ENCODE assay signal across 11 mouse cellular contexts in the genomic region with DNA sequence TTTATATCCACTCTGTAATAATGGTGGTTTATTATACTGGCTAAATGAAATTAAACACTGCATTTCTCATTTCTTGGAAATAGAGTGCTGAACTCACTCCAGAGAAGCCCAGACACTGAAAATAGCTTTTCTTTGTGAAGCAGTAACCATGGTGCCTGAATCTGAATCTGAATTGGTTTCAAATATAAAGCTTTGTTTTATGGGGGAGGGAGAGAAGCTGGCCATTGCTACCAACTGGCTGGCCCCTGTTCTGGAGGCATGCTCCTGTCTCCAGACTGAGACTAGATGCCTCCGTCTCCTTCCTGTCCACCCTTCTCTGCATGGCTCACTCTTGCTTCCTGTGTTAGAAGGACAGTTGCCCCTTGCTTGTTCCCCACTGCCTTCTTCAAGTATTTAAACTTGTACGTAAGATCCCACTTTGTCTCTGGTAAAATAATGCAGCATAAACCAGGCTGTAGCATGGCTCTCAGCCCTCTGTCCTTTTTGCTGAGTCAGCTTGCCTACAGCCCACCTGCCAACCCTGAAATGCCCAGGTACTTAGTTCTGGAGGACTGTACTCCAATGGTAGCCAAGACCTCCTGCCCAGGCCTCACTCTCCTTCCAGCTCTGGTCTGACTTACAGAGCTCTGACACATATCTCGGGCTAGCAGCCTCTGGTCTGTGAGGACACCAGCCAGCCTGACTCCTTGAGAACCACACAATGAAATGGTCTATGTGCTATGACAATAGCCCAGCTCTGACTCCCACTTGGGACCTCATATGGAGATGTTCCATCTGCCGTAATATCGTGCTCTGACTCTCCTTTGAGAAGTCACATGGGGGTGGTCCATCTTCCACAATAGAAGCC. TPM values are rescaled to one million over a fixed set of nuclear protein-coding genes. Genes with fewer than 3 reads are reported as not detected.
DNase-seq lines count a peak whose midpoint lies in the region; ATAC-seq and TF ChIP-seq lines count a peak whose summit lies in the region.
"Had no signal": no experiment of that assay in that cellular context is flagged by ENCODE, and none has a peak within 500 bp of the region (broad histone marks: within the 10 kb centered on the region; RNA-seq: fewer than 3 reads in every experiment).

No protein-coding gene starts in this region.

- H3K27ac ChIP-seq in left cerebral cortex, adult 2 months = peak overlapping the region; percentile 48
- H3K27ac ChIP-seq in forebrain, embryonic 12.5 days = peak overlapping the region; percentile 73
- peak overlapping the region; percentile 79; the same call in 1 of the 2 replicates for H3K27ac ChIP-seq in limb, embryonic 13.5 days
- 0 out of 2 replicates have a peak overlapping the region, but pooled peaks have one; percentile 23 for H3K27ac ChIP-seq in neural tube, embryonic 15.5 days (replicated peaks)
- H3K27ac ChIP-seq: liver, embryonic 13.5 days had no signal

- 65% methylated on average over 5 of the region's 5 CpGs for WGBS in forebrain, embryonic 12.5 days
- WGBS in limb, embryonic 13.5 days = 82% methylated on average over 5 of the region's 5 CpGs
- WGBS in neural tube, embryonic 15.5 days = 48% methylated on average over 5 of the region's 5 CpGs

- no peak overlapping the region for H3K4me2 ChIP-seq in forebrain, embryonic 12.5 days
- no peak overlapping the region for H3K4me2 ChIP-seq in limb, embryonic 13.5 days (replicated peaks)
- H3K4me2 ChIP-seq in neural tube, embryonic 15.5 days = no peak overlapping the region
- H3K4me2 ChIP-seq: liver, embryonic 13.5 days had no signal

- H3K27me3 ChIP-seq in forebrain, embryonic 12.5 days = no peaks in the 10 kb centered on the region
- no peaks in the 10 kb centered on the region for H3K27me3 ChIP-seq in limb, embryonic 13.5 days
- H3K27me3 ChIP-seq in neural tube, embryonic 15.5 days (replicated peaks) = no peaks in the 10 kb centered on the region
- H3K27me3 ChIP-seq: liver, embryonic 13.5 days; megakaryocyte, embryonic 14.5 days had no signal

- H3K36me3 ChIP-seq in forebrain, embryonic 12.5 days (replicated peaks) = peaks cover 11% of the 10 kb centered on the region; the same call in 1 of the 2 replicates
- H3K36me3 ChIP-seq in limb, embryonic 13.5 days = peaks cover 11% of the 10 kb centered on the region
- H3K36me3 ChIP-seq in neural tube, embryonic 15.5 days = peaks cover 13% of the 10 kb centered on the region; the same call in 1 of the 2 replicates

- peaks cover 20% of the 10 kb centered on the region for H3K4me1 ChIP-seq in forebrain, embryonic 12.5 days
- H3K4me1 ChIP-seq in limb, embryonic 13.5 days = peaks cover 48% of the 10 kb centered on the region
- H3K4me1 ChIP-seq in neural tube, embryonic 15.5 days = peaks cover 14% of the 10 kb centered on the region

- no peak for DNase-seq in left cerebral cortex, adult 2 months (ENCODE audit: extremely low spot score in 1 of 2, low spot score in 2 of 2)
- no peak for DNase-seq in left cerebral cortex, postnatal 4 days
- DNase-seq in adrenal gland, postnatal 25 days = no peak
- DNase-seq: adrenal gland, adult 8-10 months had no signal

- H3K9me3 ChIP-seq in forebrain, embryonic 12.5 days = no peaks in the 10 kb centered on the region
- no peaks in the 10 kb centered on the region for H3K9me3 ChIP-seq in limb, embryonic 13.5 days
- no peaks in the 10 kb centered on the region for H3K9me3 ChIP-seq in neural tube, embryonic 15.5 days (replicated peaks)
- H3K9me3 ChIP-seq: liver, embryonic 13.5 days; megakaryocyte, embryonic 14.5 days had no signal

- TF ChIP-seq CTCF in left cerebral cortex, adult 2 months (IDR thresholded peaks at IDR 0.05) = no peak

- H3K9ac ChIP-seq in forebrain, embryonic 12.5 days = no peak overlapping the region
- H3K9ac ChIP-seq in limb, embryonic 13.5 days = no peak overlapping the region
- no peak overlapping the region for H3K9ac ChIP-seq in neural tube, embryonic 15.5 days (replicated peaks)
- H3K9ac ChIP-seq: liver, embryonic 13.5 days had no signal

- 0 out of 2 replicates have a peak, but pooled peaks have one; percentile 17 for ATAC-seq in forebrain, embryonic 12.5 days (ENCODE audit: low FRiP score)
- ATAC-seq in limb, embryonic 13.5 days (ENCODE audit: low FRiP score, low read depth) = no peak
- no peak for ATAC-seq in neural tube, embryonic 15.5 days (ENCODE audit: low FRiP score)
- ATAC-seq in activated CD4-positive, CD25-positive, alpha-beta regulatory T cell, adult 4 months = no peak
- ATAC-seq: inflammation-experienced regulatory T-cells, adult 6 months had no signal

- intact Hi-C loops in left cerebral cortex, adult 2 months (cut with DNase I) = loop anchor here (2.0 kb wide), 2 partner anchors 53 to 117 kb away; no protein-coding TSS in a partner anchor
- intact Hi-C loops in left cerebral cortex, postnatal 4 days (cut with DNase I) = no loop called here

- H3K4me3 ChIP-seq in left cerebral cortex, adult 2 months = no peak overlapping the region
- H3K4me3 ChIP-seq in forebrain, embryonic 12.5 days (replicated peaks) = no peak overlapping the region
- H3K4me3 ChIP-seq in limb, embryonic 13.5 days = no peak overlapping the region
- H3K4me3 ChIP-seq in neural tube, embryonic 15.5 days (replicated peaks) = no peak overlapping the region
- H3K4me3 ChIP-seq: liver, embryonic 13.5 days; megakaryocyte, embryonic 14.5 days had no signal

RNA-seq across cellular contexts. Expression of gene Lars2, which starts 18.8 kb away (rescaled TPM):
- 10 to 100 TPM; 29.6 to 56.2 TPM for total RNA-seq in left cerebral cortex, adult 2 months (2021)
- total RNA-seq in left cerebral cortex, postnatal 4 days (2021) = 10 to 100 TPM; 25.3 to 41.7 TPM
- 1,169 and 1,259 TPM in 2 replicates for polyA plus RNA-seq in forebrain, embryonic 12.5 days (2016; fragmentation: Nextera tagmentation; extraction: Ambion mirVana)
- polyA plus RNA-seq in limb, embryonic 13.5 days (2015; fragmentation: Nextera tagmentation; extraction: Ambion mirVana) = 1,028 and 1,139 TPM in 2 replicates
- polyA plus RNA-seq in neural tube, embryonic 15.5 days (2015; fragmentation: Nextera tagmentation; extraction: Ambion mirVana) = 682 and 683 TPM in 2 replicates
- total RNA-seq in adrenal gland, postnatal 25 days (2021) = 68.1 and 42,328 TPM in 2 replicates
- polyA plus RNA-seq in activated CD4-positive, CD25-positive, alpha-beta regulatory T cell, adult 4 months (2017; shearing (Covaris generic)) = 1,000 to 10,000 TPM in 1 of 2 experiments, 100 to 1,000 TPM in 1; 631 to 1,180 TPM

Comparison
In these comparisons a context has a peak if more than half of its experiments do, and no peak if none do; other contexts are left out.
1. H3K27ac ChIP-seq: peak in every context shown above with its lines; median percentile 79 in limb, embryonic 13.5 days; 73 in forebrain, embryonic 12.5 days; 48 in left cerebral cortex, adult 2 months; 23 in neural tube, embryonic 15.5 days.